Mouse (Mus musculus) kidney, embryonic 14.5 days (tissue): ENCODE results near the gene Foxn3. TPM values are rescaled to one million over a fixed set of nuclear protein-coding genes. Genes with fewer than 3 reads are reported as not detected.
"Not testable (repeated sequence)": the region's sequence is repeated elsewhere in the genome, so short reads cannot be mapped to it uniquely, and the experiment has no call there.

Source experiments
- ATAC-seq: fragments of 200-750 bp; cut with Nextera tagmentation; 2 replicates; pipeline ENCODE4 v1.8.0; 2017; ENCODE audit warnings: moderate number of reproducible peaks, mild to moderate bottlenecking, moderate TSS enrichment, moderate library complexity; ENCODE audit not compliant: low FRiP score, low TSS enrichment
- H3K27ac ChIP-seq: fragments of 300-500 bp; sonication (generic); 2 replicates; pipeline ENCODE4 v1.5.1; 2014; ENCODE audit warnings: low read depth, mild to moderate bottlenecking, low read length, moderate library complexity, mixed read lengths
- H3K27me3 ChIP-seq: fragments of 300-500 bp; sonication (generic); 2 replicates; pipeline ENCODE4 v1.6.1; 2014; ENCODE audit warnings: mild to moderate bottlenecking, low read length; ENCODE audit not compliant: control insufficient read depth, insufficient read depth
- H3K36me3 ChIP-seq: fragments of 300-500 bp; sonication (generic); 2 replicates; pipeline ENCODE4 v1.6.1; 2014; ENCODE audit warnings: low read length, mixed read lengths; ENCODE audit not compliant: control insufficient read depth, insufficient read depth
- H3K4me1 ChIP-seq: fragments of 300-500 bp; sonication (generic); 2 replicates; pipeline ENCODE4 v1.6.1; 2014; ENCODE audit warnings: low read length, mixed read lengths; ENCODE audit not compliant: control insufficient read depth, insufficient read depth
- H3K4me2 ChIP-seq: fragments of 300-500 bp; sonication (generic); replicated peaks from 2 replicates; pipeline ENCODE4 v1.6.1; 2014; ENCODE audit warnings: low read depth, mild to moderate bottlenecking, low read length
- H3K4me3 ChIP-seq: fragments of 300-500 bp; sonication (generic); 2 replicates; pipeline ENCODE4 v1.5.1; 2014; ENCODE audit warnings: mild to moderate bottlenecking, low read length
- H3K9ac ChIP-seq: fragments of 300-500 bp; sonication (generic); 2 replicates; pipeline ENCODE4 v1.6.1; 2014; ENCODE audit warnings: low read depth, mild to moderate bottlenecking, low read length, moderate library complexity
- H3K9me3 ChIP-seq: fragments of 300-500 bp; sonication (generic); 2 replicates; pipeline ENCODE4 v1.6.1; 2016; ENCODE audit warnings: low read length; ENCODE audit not compliant: control insufficient read depth
- WGBS: fragments of 180-500 bp; shearing (Covaris S2); extraction: QIAGEN DNeasy Blood & Tissue Kit; methylation state at CpG from one replicate; pipeline ENCODE4 v1.1.7; 2014; 5-methylcytosine and 5-hydroxymethylcytosine counted together
- polyA plus RNA-seq: library from polyadenylated mRNA; unstranded; fragments of >200 nt; fragmentation: Nextera tagmentation; extraction: Ambion mirVana; gene quantifications from 2 replicates; pipeline ENCODE4 v1.2.1, GENCODE M21; 2014

Gene Foxn3
- polyA plus RNA-seq, 1 experiment from 2014 or later = 70.2 TPM

GRCm38 (mm10) chr12:99198428-99199123, 364.8 kb downstream of the Foxn3 start:
- Histone ChIP-seq H3K4me1 (peaks cover 4% of the 10 kb centered on the region; the same call in 1 of the 2 replicates), H3K9ac (no peak overlapping the region), H3K27me3 (no peaks in the 10 kb centered on the region), H3K4me3 (no peak overlapping the region), H3K9me3 (no peaks in the 10 kb centered on the region), H3K36me3 (no peaks in the 10 kb centered on the region), H3K4me2 (no peak overlapping the region), H3K27ac (no peak overlapping the region)
- 80% methylated on average over 12 of the region's 12 CpGs for WGBS
- peak; percentile 45; the same call in 1 of the 2 replicates for ATAC-seq

GRCm38 (mm10) chr12:99197031-99197430, 366.4 kb downstream of the Foxn3 start:
- Histone ChIP-seq H3K9me3 (no peaks in the 10 kb centered on the region), H3K4me1 (peaks cover 4% of the 10 kb centered on the region; the same call in 1 of the 2 replicates), H3K27ac (no peak overlapping the region), H3K9ac (no peak overlapping the region), H3K36me3 (no peaks in the 10 kb centered on the region), H3K27me3 (no peaks in the 10 kb centered on the region), H3K4me2 (no peak overlapping the region), H3K4me3 (no peak overlapping the region)
- 63% methylated on average over 7 of the region's 7 CpGs for WGBS
- no peak for ATAC-seq

- Histone ChIP-seq H3K9me3 (no peaks in the 10 kb centered on the region), H3K4me1 (peaks cover 4% of the 10 kb centered on the region; the same call in 1 of the 2 replicates), H3K4me3 (no peak overlapping the region), H3K9ac (no peak overlapping the region), H3K27ac (no peak overlapping the region), H3K36me3 (no peaks in the 10 kb centered on the region), H3K27me3 (no peaks in the 10 kb centered on the region), H3K4me2 (no peak overlapping the region)
- ATAC-seq = no peak
- WGBS = 91% methylated on average over 5 of the region's 5 CpGs
Observed at GRCm38 (mm10) chr12:99195655-99196054, 367.7 kb downstream of the Foxn3 start.

- WGBS = 93% methylated on average over 17 of the region's 17 CpGs
- not testable (repeated sequence) for H3K4me1 ChIP-seq, H3K4me3 ChIP-seq, H3K9ac ChIP-seq, H3K4me2 ChIP-seq, ATAC-seq, H3K9me3 ChIP-seq, H3K27me3 ChIP-seq, H3K27ac ChIP-seq, H3K36me3 ChIP-seq
Observed at GRCm38 (mm10) chr12:99194120-99194519, 369.3 kb downstream of the Foxn3 start.

GRCm38 (mm10) chr12:99187671-99188070, 375.7 kb downstream of the Foxn3 start:
- 94% methylated on average over 4 of the region's 4 CpGs for WGBS
- Histone ChIP-seq H3K9me3 (no peaks in the 10 kb centered on the region), H3K4me3 (no peak overlapping the region), H3K27ac (no peak overlapping the region), H3K36me3 (no peaks in the 10 kb centered on the region), H3K9ac (no peak overlapping the region), H3K27me3 (no peaks in the 10 kb centered on the region), H3K4me2 (no peak overlapping the region), H3K4me1 (no peaks in the 10 kb centered on the region)
- no peak for ATAC-seq

GRCm38 (mm10) chr12:99186239-99186638, 377.1 kb downstream of the Foxn3 start:
- no peak overlapping the region for H3K4me3 ChIP-seq
- no peak overlapping the region for H3K9ac ChIP-seq
- H3K27ac ChIP-seq = no peak overlapping the region
- no peak for ATAC-seq
- no peaks in the 10 kb centered on the region for H3K36me3 ChIP-seq
- no peaks in the 10 kb centered on the region for H3K4me1 ChIP-seq
- no peak overlapping the region for H3K4me2 ChIP-seq
- no peaks in the 10 kb centered on the region for H3K9me3 ChIP-seq
- 69% methylated on average over 4 of the region's 4 CpGs for WGBS
- no peaks in the 10 kb centered on the region for H3K27me3 ChIP-seq

- 88% methylated on average over 7 of the region's 7 CpGs for WGBS
- Histone ChIP-seq H3K9ac (no peak overlapping the region), H3K4me1 (no peaks in the 10 kb centered on the region), H3K36me3 (no peaks in the 10 kb centered on the region), H3K4me2 (no peak overlapping the region), H3K27me3 (no peaks in the 10 kb centered on the region), H3K9me3 (no peaks in the 10 kb centered on the region), H3K4me3 (no peak overlapping the region), H3K27ac (no peak overlapping the region)
- ATAC-seq = no peak
Observed at GRCm38 (mm10) chr12:99183261-99183792, 380.1 kb downstream of the Foxn3 start.

GRCm38 (mm10) chr12:99182338-99182737, 381.0 kb downstream of the Foxn3 start:
- WGBS = 94% methylated on average over 3 of the region's 3 CpGs
- H3K4me1 ChIP-seq = no peaks in the 10 kb centered on the region
- H3K36me3 ChIP-seq = no peaks in the 10 kb centered on the region
- no peak overlapping the region for H3K4me3 ChIP-seq
- no peaks in the 10 kb centered on the region for H3K9me3 ChIP-seq
- no peaks in the 10 kb centered on the region for H3K27me3 ChIP-seq
- H3K9ac ChIP-seq = no peak overlapping the region
- no peak for ATAC-seq
- no peak overlapping the region for H3K27ac ChIP-seq
- no peak overlapping the region for H3K4me2 ChIP-seq

- H3K4me1 ChIP-seq = no peaks in the 10 kb centered on the region
- H3K4me3 ChIP-seq = no peak overlapping the region
- no peak overlapping the region for H3K27ac ChIP-seq
- H3K9ac ChIP-seq = no peak overlapping the region
- 67% methylated on average over 3 of the region's 3 CpGs for WGBS
- H3K27me3 ChIP-seq = no peaks in the 10 kb centered on the region
- no peak overlapping the region for H3K4me2 ChIP-seq
- ATAC-seq = no peak
- no peaks in the 10 kb centered on the region for H3K36me3 ChIP-seq
- H3K9me3 ChIP-seq = no peaks in the 10 kb centered on the region
Observed at GRCm38 (mm10) chr12:99180234-99180824, 383.1 kb downstream of the Foxn3 start.
